Mouse (Mus musculus) ES-Bruce4 (cell line): ENCODE measurements at regions not wholly inside any gene's neighbourhood (a gene's known extent, or its start where the extent isn't known, plus 50 kb on each side); places are given as distances from the start of the nearest gene placed in this dataset.
A peak's percentile ranks its signal among the peaks of the same experiment; 100 is the strongest.

Source experiments
- H3K27ac ChIP-seq: 2 replicates; pipeline ENCODE4 v1.5.1; 2012; ENCODE audit warnings: low read length, inconsistent platforms; ENCODE audit not compliant: insufficient read depth
- H3K27me3 ChIP-seq: 2 replicates; pipeline ENCODE4 v1.6.1; 2012; ENCODE audit warnings: mild to moderate bottlenecking, low read length, inconsistent platforms; ENCODE audit not compliant: control insufficient read depth, poor library complexity, insufficient read depth, severe bottlenecking
- H3K36me3 ChIP-seq: 2 replicates; pipeline ENCODE4 v1.6.1; 2012; ENCODE audit warnings: inconsistent platforms, mild to moderate bottlenecking, low read length, moderate library complexity; ENCODE audit not compliant: control insufficient read depth, poor library complexity, insufficient read depth, severe bottlenecking
- H3K4me1 ChIP-seq: one replicate; pipeline ENCODE4 v1.8.1; 2011; ENCODE audit warnings: low read length; ENCODE audit not compliant: control insufficient read depth, insufficient read depth
- H3K4me3 ChIP-seq: 2 replicates; pipeline ENCODE4 v1.5.1; 2011; ENCODE audit warnings: low read depth, mild to moderate bottlenecking, low read length
- H3K9ac ChIP-seq: 2 replicates; pipeline ENCODE4 v1.6.1; 2012; ENCODE audit warnings: low read depth, mild to moderate bottlenecking, inconsistent platforms; ENCODE audit not compliant: poor library complexity, severe bottlenecking
- H3K9me3 ChIP-seq: replicated peaks from 2 replicates; pipeline ENCODE4 v1.6.1; 2012; ENCODE audit warnings: mild to moderate bottlenecking, low read length, inconsistent platforms; ENCODE audit not compliant: control insufficient read depth, poor library complexity, insufficient read depth, severe bottlenecking
- CTCF ChIP-seq: IDR thresholded peaks from one replicate; pipeline ENCODE4 v1.8.1; 2011; ENCODE audit warnings: low read depth, low read length
- EP300 ChIP-seq: IDR thresholded peaks from 2 replicates; pipeline ENCODE4 v1.6.1; 2011; ENCODE audit warnings: low read depth, low read length; ENCODE audit not compliant: insufficient read depth
- POLR2A ChIP-seq: IDR thresholded peaks from one replicate; pipeline ENCODE4 v1.8.1; 2011; ENCODE audit warnings: low read length; ENCODE audit not compliant: insufficient read depth

GRCm38 (mm10) chr17:76205082-76205481 is 653.3 kb upstream of the Fam98a start:
- H3K9ac ChIP-seq: no peak overlapping the region
- no peaks in the 10 kb centered on the region for H3K36me3 ChIP-seq
- TF ChIP-seq CTCF (no peak), POLR2A (no peak), EP300 (no peak)
- no peak overlapping the region for H3K4me3 ChIP-seq
- no peaks in the 10 kb centered on the region for H3K9me3 ChIP-seq
- H3K4me1 ChIP-seq: no peaks in the 10 kb centered on the region
- H3K27ac ChIP-seq: no peak overlapping the region
- no peaks in the 10 kb centered on the region for H3K27me3 ChIP-seq

GRCm38 (mm10) chr17:76184813-76185212 is 633.1 kb upstream of the Fam98a start:
- Histone ChIP-seq H3K27ac (no peak overlapping the region), H3K4me1 (no peaks in the 10 kb centered on the region), H3K4me3 (no peak overlapping the region), H3K9ac (no peak overlapping the region), H3K27me3 (no peaks in the 10 kb centered on the region), H3K36me3 (no peaks in the 10 kb centered on the region), H3K9me3 (no peaks in the 10 kb centered on the region)
- TF ChIP-seq POLR2A: no peak

DNA sequence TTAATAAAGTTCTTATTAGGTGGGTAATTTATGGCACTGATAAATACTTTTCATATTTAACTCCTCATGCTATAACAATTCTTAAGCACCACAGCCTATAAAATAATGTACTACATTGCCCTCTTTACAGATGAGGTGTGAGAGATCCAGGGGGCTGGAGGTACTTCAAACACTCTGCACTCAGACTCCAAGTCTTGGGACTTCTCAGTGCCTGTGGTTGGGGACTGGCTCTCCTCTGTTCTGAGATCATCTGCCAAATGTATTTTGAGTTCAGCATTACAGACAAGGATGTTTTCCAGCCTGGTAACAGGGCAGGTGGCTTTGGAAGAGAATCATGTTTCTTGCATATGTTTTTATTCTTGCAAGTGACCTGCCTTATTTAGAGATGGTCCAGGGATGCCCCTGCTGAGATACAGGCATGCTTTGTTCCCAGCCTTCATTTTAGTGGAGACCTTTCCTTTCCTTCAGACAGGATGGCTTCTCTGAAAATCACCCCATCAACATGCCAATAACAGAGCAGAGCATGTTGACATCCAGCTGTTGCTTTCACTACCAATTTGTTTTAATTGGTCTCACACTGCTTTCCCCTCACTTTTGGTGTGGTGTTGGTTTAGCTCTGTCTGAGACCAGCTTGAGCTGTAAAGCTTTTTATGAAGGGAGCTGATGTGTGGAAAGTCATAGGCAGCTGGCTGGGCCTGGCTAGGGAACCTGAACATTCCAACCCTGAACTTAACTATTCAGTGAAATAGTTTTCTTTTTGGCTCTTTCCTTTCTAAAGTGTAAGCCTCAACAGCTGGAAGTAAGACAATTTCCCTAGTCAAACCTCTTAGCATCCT is 585.1 kb upstream of the Fam98a start:
- Histone ChIP-seq H3K27me3 (peaks cover 1% of the 10 kb centered on the region; the same call in 1 of the 2 replicates), H3K27ac (no peak overlapping the region), H3K4me1 (no peaks in the 10 kb centered on the region), H3K9me3 (no peaks in the 10 kb centered on the region), H3K4me3 (no peak overlapping the region), H3K9ac (no peak overlapping the region), H3K36me3 (no peaks in the 10 kb centered on the region)
- TF ChIP-seq CTCF (no peak), POLR2A (no peak), EP300 (no peak)

GRCm38 (mm10) chr17:76134030-76134429 is 582.3 kb upstream of the Fam98a start:
- Histone ChIP-seq H3K27ac (no peak overlapping the region), H3K27me3 (peaks cover 1% of the 10 kb centered on the region; the same call in 1 of the 2 replicates), H3K9ac (no peak overlapping the region), H3K4me1 (no peaks in the 10 kb centered on the region), H3K9me3 (no peaks in the 10 kb centered on the region), H3K4me3 (no peak overlapping the region), H3K36me3 (no peaks in the 10 kb centered on the region)
- no peak for TF ChIP-seq CTCF
- TF ChIP-seq EP300: no peak
- TF ChIP-seq POLR2A: no peak

DNA sequence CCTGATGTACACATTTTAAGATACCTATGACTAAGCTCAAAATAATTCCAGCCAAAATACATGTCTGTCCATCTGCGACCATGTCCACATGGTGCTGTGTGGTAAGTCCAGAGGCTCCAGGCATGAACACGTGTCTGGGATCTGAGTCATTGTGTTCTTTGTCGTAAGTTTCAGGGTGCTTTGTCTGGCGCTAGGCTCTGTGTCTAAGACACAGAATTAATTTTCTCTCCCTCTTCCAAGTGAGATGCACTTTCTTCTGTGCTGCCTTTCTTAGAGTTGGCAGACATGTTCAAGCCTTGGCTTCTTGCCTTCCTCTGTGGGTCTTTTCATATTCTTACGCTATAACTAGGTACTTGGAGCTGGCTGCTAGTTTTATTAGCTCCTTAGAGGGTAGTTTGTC is 573.5 kb upstream of the Fam98a start:
- H3K9ac ChIP-seq: no peak overlapping the region
- no peak for TF ChIP-seq EP300
- TF ChIP-seq CTCF: no peak
- H3K9me3 ChIP-seq: no peaks in the 10 kb centered on the region
- H3K4me3 ChIP-seq: no peak overlapping the region
- H3K4me1 ChIP-seq: no peaks in the 10 kb centered on the region
- H3K36me3 ChIP-seq: no peaks in the 10 kb centered on the region
- H3K27ac ChIP-seq: no peak overlapping the region
- H3K27me3 ChIP-seq: no peaks in the 10 kb centered on the region

DNA sequence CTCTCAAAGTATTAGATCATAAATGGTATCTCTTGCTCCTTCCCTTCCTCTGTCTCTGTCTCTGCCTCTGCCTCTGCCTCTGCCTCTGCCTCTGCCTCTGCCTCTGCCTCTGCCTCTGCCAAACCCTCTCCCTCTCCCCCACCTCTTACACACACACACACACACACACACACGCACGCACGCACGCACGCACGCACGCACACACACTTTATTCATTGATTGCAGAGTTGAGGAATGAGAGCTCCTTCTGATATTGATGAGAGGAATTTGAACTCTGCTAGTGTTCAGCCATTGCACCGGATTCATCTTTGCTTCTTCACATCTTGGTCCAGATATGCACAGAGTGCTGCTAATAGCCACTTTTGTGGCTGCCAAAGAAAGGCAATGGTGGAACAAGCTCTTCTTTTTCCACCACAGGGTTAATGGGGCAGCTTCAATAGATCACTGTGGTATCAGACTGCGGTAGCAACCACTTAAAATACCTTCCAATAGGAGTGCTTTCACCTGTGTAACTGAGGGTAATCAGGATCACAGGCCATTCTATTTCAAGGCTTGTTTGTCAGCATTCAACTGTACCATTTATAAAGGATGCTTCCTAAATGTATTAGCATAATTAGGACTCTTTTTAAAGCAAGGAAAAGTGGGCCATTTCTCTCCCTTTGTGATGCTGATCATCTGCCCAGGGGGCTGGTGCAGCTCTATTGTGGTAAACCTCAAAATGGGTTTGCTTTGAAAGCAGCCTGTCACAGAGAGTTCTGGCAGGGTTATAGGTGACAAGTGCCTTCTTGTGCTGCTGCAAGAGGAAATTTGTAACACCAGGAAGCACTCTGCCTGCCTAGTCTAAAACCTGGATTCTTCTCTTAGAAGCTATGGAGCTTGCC is 559.8 kb upstream of the Fam98a start:
- no peak overlapping the region for H3K4me3 ChIP-seq
- peaks cover 5% of the 10 kb centered on the region for H3K4me1 ChIP-seq
- no peak overlapping the region for H3K9ac ChIP-seq
- H3K9me3 ChIP-seq: no peaks in the 10 kb centered on the region
- H3K27ac ChIP-seq: peak overlapping the region; percentile 37
- H3K36me3 ChIP-seq: no peaks in the 10 kb centered on the region; the same call in 1 of the 2 replicates
- TF ChIP-seq POLR2A: no peak
- peak; percentile 61; the same call in 1 of the 2 replicates for TF ChIP-seq EP300
- TF ChIP-seq CTCF: no peak
- H3K27me3 ChIP-seq: no peaks in the 10 kb centered on the region; the same call in none of the 2 replicates
